Mouse (Mus musculus): ENCODE data around the gene Vegfb.
"Not testable (repeated sequence)": the region's sequence is repeated elsewhere in the genome, so short reads cannot be mapped to it uniquely, and the experiment has no call there.

Gene Vegfb

GRCm38 (mm10) chr19:6992011-6992858, 4.8 kb upstream of the Vegfb start, which contains the start of gene Dnajc4:
Gene Dnajc4, minus strand, starts transcription at chr19:6992572.
- DNase-seq (ENCODE audit: low spot score in 2 of 2): peak; percentile 93 to 97

DNA sequence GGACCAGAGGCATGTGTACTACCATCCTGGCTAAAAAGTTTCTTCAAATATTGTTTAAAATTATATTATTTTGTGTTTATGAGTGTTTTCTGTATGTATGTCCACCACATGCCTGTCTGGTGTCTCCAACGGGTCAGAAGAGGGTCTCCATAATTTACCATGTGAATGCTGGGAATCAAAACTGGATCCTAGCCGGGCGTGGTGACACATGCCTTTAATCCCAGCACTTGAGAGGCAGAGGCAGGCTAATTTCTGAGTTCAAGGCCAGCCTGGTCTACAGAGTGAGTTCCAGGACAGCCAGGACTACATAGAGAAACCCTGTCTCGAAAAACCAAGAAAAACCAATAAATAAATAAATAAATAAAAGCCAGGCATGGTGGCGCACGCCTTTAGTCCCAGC, 3.7 kb upstream of the Vegfb start:
- DNase-seq (ENCODE audit: low spot score in 2 of 2): not testable (repeated sequence)

GRCm38 (mm10) chr19:6990712-6991111, 3.3 kb upstream of the Vegfb start:
- DNase-seq (ENCODE audit: low spot score in 2 of 2): no peak

DNA sequence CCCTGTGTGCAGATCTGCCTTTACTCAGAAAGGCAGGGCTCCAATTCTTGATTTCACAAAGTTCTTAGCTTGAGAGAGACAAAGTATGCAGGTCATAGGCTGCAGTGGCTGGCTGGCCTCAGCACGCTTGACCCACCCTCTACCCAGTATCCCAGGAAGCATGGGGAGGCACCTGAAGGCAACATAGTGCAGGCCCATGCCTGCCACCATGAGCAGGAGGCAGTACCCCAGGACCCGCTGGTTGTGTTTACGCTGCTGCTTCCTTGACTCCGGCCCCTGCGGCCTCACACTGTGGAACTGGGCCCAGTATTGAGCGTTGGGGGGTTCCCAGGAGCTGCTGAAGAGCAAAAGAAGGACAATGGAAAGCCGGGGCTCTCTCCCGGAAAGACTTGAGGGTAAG, 1.8 kb upstream of the Vegfb start:
- DNase-seq (ENCODE audit: low spot score in 2 of 2): no peak

- no peak for DNase-seq (ENCODE audit: low spot score in 2 of 2)
These were observed 444 bp upstream of the Vegfb start for GRCm38 (mm10) chr19:6987904-6988285.

DNA sequence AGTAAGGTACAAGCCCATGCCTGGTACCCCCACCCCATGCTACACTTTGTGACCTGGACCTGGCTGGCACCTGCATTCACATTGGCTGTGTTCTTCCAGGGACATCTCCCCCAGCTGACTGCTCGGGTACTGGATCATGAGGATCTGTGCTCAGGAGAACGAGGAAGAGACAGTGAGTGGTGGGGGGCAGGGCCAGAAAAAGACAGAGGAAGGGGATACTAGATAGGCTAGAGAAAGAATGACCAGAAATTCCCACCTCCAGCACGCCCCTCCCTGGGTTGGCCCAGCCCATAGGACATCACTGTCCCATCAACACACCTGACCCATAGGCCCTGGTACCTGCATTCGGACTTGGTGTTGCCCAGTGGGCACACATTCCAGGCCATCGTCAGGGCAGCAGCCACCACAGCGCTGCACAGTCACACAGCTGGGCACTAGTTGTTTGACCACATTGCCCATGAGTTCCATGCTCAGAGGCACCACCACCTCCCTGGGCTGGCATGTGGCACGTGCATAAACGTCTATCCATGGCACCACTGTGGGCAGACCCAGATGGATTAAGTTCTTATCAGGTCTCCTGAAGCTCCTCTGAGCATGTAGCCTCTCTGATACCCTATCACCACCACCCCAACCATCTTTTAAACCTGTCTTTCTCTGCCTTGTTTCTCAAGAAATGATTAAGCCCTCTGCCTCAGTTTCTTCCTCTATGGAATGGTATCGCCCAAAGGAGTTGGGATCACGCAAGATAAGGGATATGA, 1.3 kb downstream of the Vegfb start:
- DNase-seq (ENCODE audit: low spot score in 2 of 2): no peak

DNA sequence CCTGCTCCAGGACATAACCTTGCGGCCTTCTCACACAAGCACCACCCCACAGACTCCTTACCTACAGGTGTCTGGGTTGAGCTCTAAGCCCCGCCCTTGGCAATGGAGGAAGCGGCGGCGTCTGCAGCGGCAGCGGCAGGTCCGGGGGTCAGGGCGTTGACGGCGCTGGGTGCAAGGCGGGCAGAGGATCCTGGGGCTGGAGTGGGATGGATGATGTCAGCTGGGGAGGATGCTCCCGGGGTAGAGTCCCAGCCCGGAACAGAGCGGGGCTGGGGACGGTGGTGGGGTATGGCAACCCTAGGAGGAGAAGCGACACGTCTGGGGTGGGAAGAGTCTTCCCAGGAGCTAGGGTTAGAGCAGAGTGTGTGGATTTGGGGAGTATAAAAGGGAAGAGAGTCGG, 2.2 kb downstream of the Vegfb start:
- no peak for DNase-seq (ENCODE audit: low spot score in 2 of 2)

DNA sequence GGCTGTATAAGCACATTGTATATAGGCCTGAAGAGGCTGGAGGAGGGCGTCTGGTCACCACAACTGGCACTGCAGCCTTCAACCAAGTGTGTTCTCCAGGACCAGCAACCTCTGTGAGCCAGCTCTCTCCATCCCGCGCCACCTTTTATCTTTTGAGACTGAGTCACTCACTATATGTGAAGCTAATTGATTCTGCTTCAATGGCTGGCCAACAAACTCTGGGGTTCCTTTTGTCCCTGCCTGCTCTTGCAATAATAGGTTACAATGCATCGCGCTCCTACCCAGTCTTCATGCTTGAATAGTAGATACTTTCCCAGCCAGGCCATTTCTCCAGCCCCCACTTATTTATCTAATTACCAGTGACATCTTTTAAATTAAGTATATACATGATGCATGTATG, 3.8 kb downstream of the Vegfb start:
- DNase-seq (ENCODE audit: low spot score in 2 of 2): no peak

DNA sequence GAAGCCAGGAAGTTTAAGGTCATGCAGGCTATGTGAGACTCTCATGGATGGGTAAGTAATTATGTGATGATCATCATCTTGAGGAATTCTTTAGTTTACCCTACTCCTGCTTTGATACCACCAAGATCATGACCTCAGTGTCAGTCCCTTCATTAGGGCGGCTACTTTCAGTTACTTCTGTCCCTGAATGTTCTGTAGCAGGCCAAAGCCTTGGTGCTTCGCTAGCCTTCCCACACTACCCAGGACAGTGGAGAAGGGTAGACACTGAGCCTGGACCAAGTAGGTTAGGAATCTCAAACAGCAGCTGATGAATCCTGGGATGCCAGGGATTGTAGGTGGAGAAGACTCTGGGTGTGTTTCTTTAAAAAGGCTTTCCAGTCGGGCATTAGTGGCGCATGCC, 6.0 kb downstream of the Vegfb start:
- DNase-seq (ENCODE audit: low spot score in 2 of 2): no peak

GRCm38 (mm10) chr19:6980381-6981093, 6.9 kb downstream of the Vegfb start, which contains the start of gene Fkbp2:
Gene Fkbp2, minus strand, starts transcription at chr19:6980501.
- peak; percentile 97 to 98 for DNase-seq (ENCODE audit: low spot score in 2 of 2)

GRCm38 (mm10) chr19:6979486-6980380, 7.7 kb downstream of the Vegfb start:
- DNase-seq (ENCODE audit: low spot score in 2 of 2): peak; percentile 99

GRCm38 (mm10) chr19:6979001-6979479, 8.4 kb downstream of the Vegfb start:
- DNase-seq (ENCODE audit: low spot score in 2 of 2): peak in 1 of 2 experiments; percentile 33

DNA sequence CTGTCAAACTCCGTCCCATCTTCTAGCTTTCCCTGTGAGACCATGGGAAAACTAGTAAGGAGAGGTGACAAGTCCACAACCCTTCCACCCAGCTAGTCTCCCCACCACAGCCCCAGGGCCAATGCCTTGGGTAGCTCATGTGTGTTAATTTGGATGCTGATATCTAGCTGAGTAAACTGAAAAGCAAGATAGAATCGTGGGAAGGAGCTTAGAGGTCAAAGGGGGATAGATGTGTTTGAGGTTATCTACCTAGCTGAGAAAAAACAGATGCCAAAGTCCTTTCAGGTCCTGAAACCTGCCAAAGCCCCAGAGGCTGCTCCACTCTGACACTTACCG, 8.8 kb downstream of the Vegfb start:
- DNase-seq (ENCODE audit: low spot score in 2 of 2): no peak

GRCm38 (mm10) chr19:6977759-6978638, 9.5 kb downstream of the Vegfb start:
- no peak for DNase-seq (ENCODE audit: low spot score in 2 of 2)

- peak in 1 of 2 experiments; percentile 41 for DNase-seq (ENCODE audit: low spot score in 2 of 2)
These were observed 11.6 kb downstream of the Vegfb start, which contains the start of gene Plcb3 for GRCm38 (mm10) chr19:6975537-6976521. Gene Plcb3, minus strand, starts transcription at chr19:6976470.

GRCm38 (mm10) chr19:6974211-6975205, 12.9 kb downstream of the Vegfb start, which contains the start of gene Ppp1r14b:
Gene Ppp1r14b, plus strand, starts transcription at chr19:6974968.
- DNase-seq (ENCODE audit: low spot score in 2 of 2): peak; percentile 70 to 75

GRCm38 (mm10) chr19:6973581-6974190, 13.8 kb downstream of the Vegfb start:
- no peak for DNase-seq (ENCODE audit: low spot score in 2 of 2)
